Mouse (Mus musculus): ENCODE data around the gene Rilpl1.

- TF ChIP-seq CTCF (IDR thresholded peaks at IDR 0.05; ENCODE audit: control insufficient read depth, insufficient read depth, insufficient replicate concordance, low read depth, low read length), result no peak
- no peak for TF ChIP-seq POLR2A (IDR thresholded peaks at IDR 0.05; ENCODE audit: control insufficient read depth, low read depth, low read length)
Measured at GRCm38 (mm10) chr5:124500573-124500972, 30.6 kb downstream of the Rilpl1 start.

All from testis, adult 2 months (tissue).